Mouse (Mus musculus): Measurements from ENCODE around the gene Slc9a9.
"Not testable (repeated sequence)": the region's sequence is repeated elsewhere in the genome, so short reads cannot be mapped to it uniquely, and the experiment has no call there.

Slc9a9 gene

DNA sequence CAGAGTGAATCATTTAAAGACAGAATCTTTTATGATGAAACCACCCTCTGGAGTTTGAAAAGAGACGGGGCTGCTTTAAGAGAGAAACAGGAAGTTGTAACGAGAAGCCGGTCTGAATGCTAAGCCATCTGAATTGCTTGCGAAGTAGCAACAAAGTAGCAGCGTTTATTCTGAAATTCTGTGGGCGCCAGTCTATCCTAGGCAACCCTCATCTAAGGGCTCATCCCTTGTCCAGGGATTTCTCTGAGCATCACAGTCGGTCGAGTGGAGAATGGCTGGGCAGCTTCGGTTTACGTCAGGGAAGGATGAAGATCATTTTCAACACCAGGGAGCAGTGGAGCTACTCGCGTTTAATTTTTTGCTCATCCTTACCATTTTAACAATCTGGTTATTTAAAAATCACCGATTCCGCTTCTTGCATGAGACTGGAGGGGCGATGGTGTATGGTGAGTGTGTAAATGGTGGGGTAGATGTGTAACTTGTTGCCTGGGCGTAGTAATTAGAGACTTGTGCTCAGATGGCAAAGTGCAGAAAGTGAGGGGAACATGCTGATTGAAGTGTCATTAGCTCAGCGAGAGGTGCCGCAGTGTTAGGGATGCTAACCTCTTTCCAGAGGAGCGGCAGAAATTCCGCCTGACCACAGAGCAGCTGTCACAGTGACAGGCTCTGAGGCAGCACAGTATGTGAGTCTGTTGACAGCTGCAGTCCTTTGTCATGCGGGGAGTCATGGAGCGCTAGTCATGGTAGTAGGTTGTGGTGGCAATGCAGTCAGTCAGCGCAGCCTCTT, at the start of gene Slc9a9:
Gene Slc9a9 (plus strand): TSS at position 119 of the 787 bp plus-strand sequence.
- no peak for DNase-seq (ENCODE audit: low spot score)

DNA sequence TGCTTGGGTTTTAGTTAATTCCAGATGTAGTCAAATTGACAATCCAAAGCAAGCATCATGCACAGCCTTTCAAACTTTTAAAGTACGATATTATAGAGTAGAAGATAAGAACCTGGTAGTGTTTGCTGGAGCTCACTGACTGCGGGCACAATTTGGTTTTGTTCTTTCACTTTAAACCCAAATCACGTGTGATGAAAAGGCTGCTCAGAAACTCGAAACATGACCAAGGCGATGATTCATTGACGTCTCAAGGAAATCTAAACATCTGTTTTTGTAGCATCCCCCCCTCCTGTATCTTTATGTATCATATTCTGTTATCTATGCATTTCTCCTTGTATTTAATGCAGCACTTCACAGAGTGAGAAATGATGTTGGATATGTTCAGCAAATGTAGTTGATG, 49.4 kb upstream of the Slc9a9 start:
- DNase-seq (ENCODE audit: low spot score), result no peak

- no peak for DNase-seq (ENCODE audit: low spot score)
These were observed 48.9 kb upstream of the Slc9a9 start for GRCm38 (mm10) chr9:94620846-94621245.

- DNase-seq (ENCODE audit: low spot score), result no peak
These were observed 47.8 kb upstream of the Slc9a9 start for GRCm38 (mm10) chr9:94621902-94622301.

DNA sequence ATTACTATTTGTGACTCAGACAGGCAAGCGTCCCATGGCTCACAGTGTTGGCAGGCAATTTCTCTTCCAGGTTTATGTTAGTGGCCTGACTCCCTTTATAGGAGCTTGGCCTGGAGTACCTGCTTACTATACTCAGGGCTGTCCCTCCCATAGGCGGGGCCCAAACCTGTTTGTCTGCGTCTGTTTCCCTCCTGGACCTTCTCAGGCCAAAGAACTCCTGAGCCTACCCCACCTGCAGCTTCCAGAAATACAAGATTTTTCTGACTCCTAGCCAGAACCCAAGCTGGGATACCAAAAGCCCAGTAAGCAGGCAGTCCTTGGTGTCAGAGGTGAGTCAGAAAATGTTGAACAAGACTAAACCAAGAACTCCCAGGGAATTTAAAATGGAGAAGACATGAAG, 43.0 kb upstream of the Slc9a9 start:
- no peak for DNase-seq (ENCODE audit: low spot score)

- no peak for DNase-seq (ENCODE audit: low spot score)
These were observed 40.8 kb upstream of the Slc9a9 start for GRCm38 (mm10) chr9:94628948-94629347.

GRCm38 (mm10) chr9:94634275-94634674, 35.4 kb upstream of the Slc9a9 start:
- not testable (repeated sequence) for DNase-seq (ENCODE audit: low spot score)

- no peak for DNase-seq (ENCODE audit: low spot score)
These were observed 24.1 kb upstream of the Slc9a9 start for GRCm38 (mm10) chr9:94645631-94646030.

DNA sequence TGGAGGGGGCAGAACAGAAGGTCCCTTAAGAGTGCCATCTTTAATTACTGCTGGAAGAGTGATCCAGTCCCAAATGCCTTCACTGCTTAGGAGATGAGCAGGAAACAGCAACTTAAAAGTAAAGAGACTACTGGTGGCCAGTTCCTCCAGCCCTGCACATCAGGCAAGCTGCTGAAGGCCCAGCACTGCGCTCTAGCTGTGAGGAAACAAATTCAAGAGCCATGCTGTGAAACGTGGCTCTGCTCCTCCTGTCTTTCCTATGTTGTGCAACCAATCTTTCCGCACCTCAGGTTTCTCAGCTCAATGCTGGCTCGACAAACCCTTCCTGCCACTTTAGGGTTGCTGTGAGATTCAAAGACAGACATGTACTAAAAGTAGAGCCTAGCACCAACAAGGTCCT, 22.3 kb upstream of the Slc9a9 start:
- no peak for DNase-seq (ENCODE audit: low spot score)

DNA sequence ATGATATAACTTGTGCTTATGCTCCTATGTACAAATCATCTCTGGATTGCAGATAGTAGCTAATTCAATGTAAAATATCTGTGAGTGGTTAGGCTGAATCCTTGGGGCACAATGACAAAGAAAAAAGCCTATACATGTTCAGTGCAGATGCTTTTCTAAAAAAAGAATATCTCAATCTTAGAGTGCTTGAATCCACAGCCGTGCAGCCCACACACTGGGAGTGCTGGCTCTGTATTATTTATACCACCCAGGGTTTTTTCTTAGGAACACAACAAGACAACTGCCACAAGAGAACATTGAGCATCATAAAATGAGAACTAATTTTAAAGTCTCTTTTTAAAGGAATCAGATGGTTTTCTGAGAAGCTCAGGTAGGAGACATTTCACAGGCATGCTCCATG, 19.7 kb upstream of the Slc9a9 start:
- no peak for DNase-seq (ENCODE audit: low spot score)

DNA sequence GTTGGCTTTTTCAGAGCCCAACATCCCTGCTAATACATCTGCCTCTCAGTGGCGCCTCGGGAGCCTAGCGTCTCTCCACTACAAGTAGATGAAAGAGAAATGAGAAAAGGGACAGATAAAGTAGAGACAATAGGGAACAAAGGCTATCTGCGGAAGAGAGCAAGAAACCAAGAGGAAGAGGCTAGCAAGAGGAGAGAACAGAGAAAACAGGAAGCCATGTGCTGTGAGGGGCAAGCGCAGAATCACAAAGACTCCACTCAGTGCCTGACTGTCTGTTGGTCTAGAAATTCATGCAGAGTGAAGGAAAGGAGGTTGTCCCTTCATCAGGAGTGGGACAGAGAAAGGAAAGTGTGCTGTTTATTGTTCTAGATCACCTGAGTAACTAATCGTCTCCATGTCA, 16.5 kb upstream of the Slc9a9 start:
- DNase-seq (ENCODE audit: low spot score), result no peak

GRCm38 (mm10) chr9:94653827-94654226, 15.9 kb upstream of the Slc9a9 start:
- DNase-seq (ENCODE audit: low spot score), result no peak

- no peak for DNase-seq (ENCODE audit: low spot score)
These were observed 13.4 kb upstream of the Slc9a9 start for GRCm38 (mm10) chr9:94656265-94656664.

DNA sequence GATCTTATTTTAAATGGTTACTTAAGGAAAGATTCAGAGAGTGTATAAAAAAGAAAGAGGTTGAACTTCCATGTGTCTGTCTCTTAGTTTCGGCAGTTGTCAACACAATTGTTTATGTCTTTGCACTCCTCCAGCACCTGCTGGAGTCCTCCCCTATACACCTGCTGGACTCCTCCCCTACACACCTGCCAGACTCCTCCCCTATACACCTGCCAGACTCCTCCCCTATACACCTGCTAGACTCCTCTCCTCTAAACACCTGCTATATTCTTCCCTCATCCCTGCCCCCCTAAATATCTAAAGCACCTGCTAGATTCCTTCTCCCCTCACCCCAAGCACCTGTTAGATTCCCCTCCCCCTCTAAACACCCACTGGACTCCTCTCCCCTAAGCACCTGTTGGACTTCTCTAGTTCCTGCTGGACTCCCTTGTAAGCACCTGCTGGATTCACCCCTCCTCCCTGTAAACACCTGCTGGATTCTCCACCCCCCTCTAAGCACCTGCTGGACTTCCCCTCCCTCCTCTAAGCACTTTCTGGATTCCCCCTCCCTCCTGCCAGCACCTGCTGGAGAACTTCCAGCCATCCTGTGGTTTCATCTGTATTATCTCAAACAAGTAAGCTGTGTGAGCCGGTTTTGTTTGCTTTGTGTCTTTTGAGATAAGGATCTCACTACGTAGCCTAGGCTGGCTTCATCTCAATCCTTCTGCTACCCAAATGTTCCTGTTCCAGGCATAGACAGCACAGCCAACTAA, 10.1 kb upstream of the Slc9a9 start:
- DNase-seq (ENCODE audit: low spot score), result no peak

DNA sequence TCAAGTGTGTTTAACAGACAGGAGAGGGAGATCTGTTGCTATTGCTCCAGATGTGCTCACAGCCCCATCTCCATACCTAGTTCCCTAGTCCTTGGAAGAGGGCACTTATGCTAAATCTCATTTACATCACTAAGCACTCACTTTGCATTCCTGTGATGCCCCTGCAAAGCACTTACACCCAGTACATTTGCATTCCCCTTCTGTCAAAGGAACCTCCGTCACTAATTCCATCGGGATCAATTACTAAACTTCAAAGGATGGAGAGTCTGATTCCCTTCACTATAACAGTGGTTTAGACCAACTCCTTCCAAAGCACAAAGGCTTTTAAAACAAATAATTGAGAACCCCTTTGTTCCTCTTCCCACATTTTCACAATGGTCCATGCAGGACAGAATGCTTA, 7.9 kb upstream of the Slc9a9 start:
- DNase-seq (ENCODE audit: low spot score), result no peak

DNA sequence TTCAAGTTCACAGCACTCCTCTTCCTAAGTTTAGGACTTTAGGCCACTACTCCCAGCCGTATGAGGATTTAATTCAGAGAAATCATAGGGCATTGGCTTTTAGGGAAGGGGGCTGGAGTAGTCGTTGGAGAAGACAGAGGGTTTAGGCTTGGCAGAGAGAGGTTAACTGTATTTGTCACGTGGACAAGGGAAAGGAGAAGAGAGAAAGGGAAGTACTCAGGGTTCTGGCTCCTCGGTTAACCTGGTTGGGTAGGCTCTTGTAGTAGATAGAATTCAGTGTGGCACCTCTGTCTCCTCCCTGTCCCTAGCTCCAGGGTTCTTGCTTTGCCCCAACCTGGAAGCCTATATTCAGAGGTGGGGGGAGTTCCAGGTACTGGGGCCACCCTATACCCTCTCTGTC, 4.5 kb upstream of the Slc9a9 start:
- DNase-seq (ENCODE audit: low spot score), result no peak

GRCm38 (mm10) chr9:94668589-94668988, 1.1 kb upstream of the Slc9a9 start:
- DNase-seq (ENCODE audit: low spot score), result no peak

- DNase-seq (ENCODE audit: low spot score), result no peak
These were observed 995 bp downstream of the Slc9a9 start for GRCm38 (mm10) chr9:94670704-94671103.

GRCm38 (mm10) chr9:94674704-94675103, 5.0 kb downstream of the Slc9a9 start:
- DNase-seq (ENCODE audit: low spot score), result no peak

DNA sequence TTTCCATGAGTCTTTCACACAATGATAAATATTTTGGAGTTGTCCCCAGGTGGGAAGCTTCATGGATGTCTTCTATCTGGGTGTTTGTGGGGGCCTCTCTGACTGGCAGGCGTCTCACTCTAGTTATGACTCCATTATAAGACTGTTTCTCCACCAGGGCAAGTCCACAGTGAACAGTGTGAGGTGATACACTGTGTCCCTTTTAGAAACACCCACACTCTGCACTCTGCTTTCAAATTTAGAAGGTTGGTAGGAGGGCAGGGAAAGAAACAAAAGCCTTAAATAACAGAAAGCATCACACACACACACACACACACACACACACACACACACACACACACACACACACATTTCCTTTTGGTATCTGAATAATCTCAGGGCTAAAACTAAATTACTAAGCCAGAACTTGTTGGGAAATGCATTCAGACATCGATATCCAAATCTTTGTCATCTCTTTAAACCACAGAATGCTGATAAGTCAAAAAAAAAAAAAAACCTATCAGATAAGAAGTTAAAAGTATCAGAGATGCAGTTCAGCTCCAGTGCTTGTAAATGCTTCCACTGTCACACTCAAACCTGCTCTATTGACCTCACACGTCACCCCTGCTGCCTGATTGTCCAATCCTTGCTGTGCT, 8.4 kb downstream of the Slc9a9 start:
- DNase-seq (ENCODE audit: low spot score), result no peak

DNA sequence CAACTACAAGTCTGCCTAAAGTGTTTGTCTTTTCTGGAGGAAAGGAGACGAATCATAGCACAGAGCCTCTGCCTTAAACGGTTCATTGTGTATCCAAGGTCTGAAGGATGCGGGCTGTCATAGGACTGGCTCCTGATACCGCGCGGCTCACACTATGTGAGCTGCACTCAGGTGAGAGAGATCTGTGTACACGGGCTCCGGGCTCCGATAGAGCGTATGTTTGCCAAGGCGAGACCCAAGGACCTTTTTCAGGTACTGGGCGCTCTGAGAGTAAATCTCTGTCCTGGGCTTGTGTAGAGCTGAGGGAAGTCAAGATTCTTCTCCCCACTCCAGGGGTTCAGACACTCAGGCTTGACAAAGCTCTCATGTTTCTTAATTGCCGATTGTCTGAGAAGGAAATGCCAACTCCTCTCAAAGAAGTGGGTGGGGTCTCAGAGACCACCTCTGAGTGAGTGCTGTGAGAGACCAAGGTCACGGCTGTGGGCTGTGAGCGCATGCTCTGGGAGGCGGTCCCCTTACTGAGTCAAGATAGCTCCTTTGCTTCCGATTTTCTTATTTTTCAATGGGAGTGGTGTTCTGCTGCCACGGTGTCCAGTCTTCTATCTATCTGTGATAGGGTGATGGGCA, 10.9 kb downstream of the Slc9a9 start:
- DNase-seq (ENCODE audit: low spot score), result no peak

- DNase-seq (ENCODE audit: low spot score), result no peak
These were observed 11.4 kb downstream of the Slc9a9 start for GRCm38 (mm10) chr9:94681095-94681487.

DNA sequence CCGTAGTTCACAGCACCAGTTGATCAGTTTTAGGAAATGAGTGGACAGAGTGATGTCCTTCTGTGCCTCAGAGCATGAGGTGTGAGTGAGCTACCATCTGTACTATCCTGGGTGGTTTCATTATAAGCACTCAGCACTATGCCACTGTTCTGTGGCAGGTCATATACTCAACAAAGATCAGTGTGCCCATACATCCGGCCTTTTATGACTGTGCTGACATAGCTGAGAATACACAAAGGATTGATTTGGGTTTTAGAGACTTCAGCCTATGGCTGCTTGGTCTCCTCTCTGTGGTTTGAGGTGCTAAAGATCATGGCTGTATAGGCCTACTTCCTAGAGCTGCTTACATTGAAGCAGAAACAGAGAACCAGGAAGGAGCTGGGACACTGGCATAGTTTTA, 12.6 kb downstream of the Slc9a9 start:
- no peak for DNase-seq (ENCODE audit: low spot score)
